Comparison of ENCODE assay signal across 8 mouse cellular contexts in the genomic region with DNA sequence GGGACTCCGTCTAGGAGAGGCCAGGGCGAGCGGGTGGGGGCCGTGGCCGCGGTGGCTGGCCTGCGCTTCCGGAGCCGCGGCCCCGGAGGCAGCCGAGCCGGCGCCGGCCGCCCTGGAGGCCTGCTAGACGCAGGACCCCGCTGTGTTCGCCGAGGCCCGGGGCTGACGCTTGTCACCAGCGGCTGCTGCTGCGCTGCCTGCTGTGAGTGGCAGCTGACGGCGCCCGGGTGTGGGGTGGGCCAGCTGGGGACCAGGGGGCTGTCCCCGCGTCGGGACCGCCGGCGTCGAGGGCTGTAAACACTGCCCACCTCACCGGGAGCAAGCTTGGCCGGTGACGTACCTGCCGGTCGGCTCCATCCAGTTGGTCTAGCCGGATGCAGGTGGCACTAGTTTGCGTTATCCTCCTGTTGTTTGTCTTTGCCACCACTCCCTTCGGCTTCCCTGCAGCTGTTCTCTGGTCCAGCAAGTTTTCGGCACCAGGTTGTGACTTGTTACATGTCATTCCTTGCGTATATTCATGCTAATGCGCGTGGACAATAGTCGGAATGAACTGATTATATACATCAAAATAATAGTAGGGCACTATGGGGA. TPM values are rescaled to one million over a fixed set of nuclear protein-coding genes. Genes with fewer than 3 reads are reported as not detected.
DNase-seq lines count a peak whose midpoint lies in the region; ATAC-seq and TF ChIP-seq lines count a peak whose summit lies in the region.

No protein-coding gene starts in this region.

- peak overlapping the region; percentile 76 for H3K4me3 ChIP-seq in cerebellum, adult 2 months (replicated peaks; ENCODE audit: insufficient read depth, low read depth, low read length)
- H3K4me3 ChIP-seq in liver, embryonic 16.5 days (ENCODE audit: low read depth, low read length) = peak overlapping the region; percentile 100
- peak overlapping the region; percentile 100 for H3K4me3 ChIP-seq in neural tube, embryonic 15.5 days (replicated peaks)

- no peak for TF ChIP-seq CTCF in cerebellum, adult 2 months (IDR thresholded peaks at IDR 0.05; ENCODE audit: borderline replicate concordance, insufficient read depth, low read depth, low read length)

- H3K4me2 ChIP-seq in liver, embryonic 16.5 days (ENCODE audit: low read depth, low read length) = peak overlapping the region; percentile 75
- H3K4me2 ChIP-seq in neural tube, embryonic 15.5 days = peak overlapping the region; percentile 68

- no peak for DNase-seq in cerebellum, adult 2 months
- no peak for DNase-seq in cerebellum, postnatal 36 days
- peak; percentile 81 for DNase-seq in 3134 (ENCODE audit: extremely low read depth, insufficient read length, low spot score)
- DNase-seq in brain, adult 2 months (ENCODE audit: low read depth, low spot score) = peak; percentile 53
- no peak for DNase-seq in layer of hippocampus, postnatal 25 days (ENCODE audit: extremely low spot score in 1 of 2, low spot score in 1 of 2)

- no peak for TF ChIP-seq POLR2A in cerebellum, adult 2 months (IDR thresholded peaks at IDR 0.05; ENCODE audit: borderline replicate concordance, insufficient read depth, low read length)

- H3K4me1 ChIP-seq in cerebellum, adult 2 months (ENCODE audit: control insufficient read depth, insufficient read depth, low read length) = peaks cover 4% of the 10 kb centered on the region
- H3K4me1 ChIP-seq in liver, embryonic 16.5 days (ENCODE audit: control insufficient read depth, low read depth, low read length) = peaks cover 18% of the 10 kb centered on the region
- H3K4me1 ChIP-seq in neural tube, embryonic 15.5 days = peaks cover 25% of the 10 kb centered on the region

- no peaks in the 10 kb centered on the region for H3K9me3 ChIP-seq in liver, embryonic 16.5 days (replicated peaks; ENCODE audit: control insufficient read depth, low read length)
- H3K9me3 ChIP-seq in neural tube, embryonic 15.5 days (replicated peaks) = no peaks in the 10 kb centered on the region

- H3K27ac ChIP-seq in cerebellum, adult 2 months (ENCODE audit: insufficient read depth, low read length) = peak overlapping the region; percentile 85
- H3K27ac ChIP-seq in liver, embryonic 16.5 days (ENCODE audit: low read length) = peak overlapping the region; percentile 96
- H3K27ac ChIP-seq in neural tube, embryonic 15.5 days (replicated peaks) = peak overlapping the region; percentile 99

- WGBS in cerebellum, adult 2 months = under 1% methylated on average over 46 of the region's 47 CpGs
- WGBS in liver, embryonic 16.5 days (ENCODE audit: insufficient replicate concordance) = under 1% methylated on average over 47 of the region's 47 CpGs
- WGBS in neural tube, embryonic 15.5 days = under 1% methylated on average over 40 of the region's 47 CpGs

- ATAC-seq in hematopoietic stem cell, adult 5-6 weeks (replicated peaks in 1 of 2; ENCODE audit: insufficient read depth in 1 of 2, low FRiP score in 2 of 2, low TSS enrichment in 1 of 2, low read depth in 1 of 2, poor library complexity in 2 of 2, severe bottlenecking in 2 of 2) = peak; percentile 50 to 56
- peak; percentile 62 for ATAC-seq in liver, embryonic 16.5 days (ENCODE audit: low read depth)
- ATAC-seq in neural tube, embryonic 15.5 days (ENCODE audit: low FRiP score) = peak; percentile 87

- no peaks in the 10 kb centered on the region for H3K36me3 ChIP-seq in liver, embryonic 16.5 days (ENCODE audit: control insufficient read depth, insufficient read depth)
- no peaks in the 10 kb centered on the region for H3K36me3 ChIP-seq in neural tube, embryonic 15.5 days

- no peaks in the 10 kb centered on the region for H3K27me3 ChIP-seq in cerebellum, adult 2 months (ENCODE audit: control insufficient read depth, insufficient read depth, low read length)
- no peaks in the 10 kb centered on the region for H3K27me3 ChIP-seq in liver, embryonic 16.5 days (ENCODE audit: control insufficient read depth, insufficient read depth, low read depth, low read length)
- H3K27me3 ChIP-seq in neural tube, embryonic 15.5 days (replicated peaks) = no peaks in the 10 kb centered on the region

- H3K9ac ChIP-seq in liver, embryonic 16.5 days (ENCODE audit: low read depth, low read length) = peak overlapping the region; percentile 100
- peak overlapping the region; percentile 99 for H3K9ac ChIP-seq in neural tube, embryonic 15.5 days (replicated peaks)

RNA-seq across cellular contexts. Expression of a gene that starts 0.5 kb away (rescaled TPM):
- 48.0 and 48.8 TPM in 2 replicates for polyA plus RNA-seq in cerebellum, adult 2 months (2012; rRNA removed)
- 45.7 and 68.9 TPM in 2 replicates for total RNA-seq in hematopoietic stem cell, adult 5-6 weeks (2017)
- 39.5 and 39.8 TPM in 2 replicates for polyA plus RNA-seq in liver, embryonic 16.5 days (2015; fragmentation: Nextera tagmentation; extraction: Ambion mirVana)
- 168 and 169 TPM in 2 replicates for polyA plus RNA-seq in neural tube, embryonic 15.5 days (2015; fragmentation: Nextera tagmentation; extraction: Ambion mirVana)
- total RNA-seq in layer of hippocampus, postnatal 25 days (2021) = 10 to 100 TPM; 57.1 to 57.5 TPM

RNA-seq across cellular contexts. Expression of a gene that starts 43.5 kb away (rescaled TPM):
- 116 and 118 TPM in 2 replicates for polyA plus RNA-seq in cerebellum, adult 2 months (2012; rRNA removed)
- total RNA-seq in hematopoietic stem cell, adult 5-6 weeks (2017) = 292 and 520 TPM in 2 replicates
- 236 and 253 TPM in 2 replicates for polyA plus RNA-seq in liver, embryonic 16.5 days (2015; fragmentation: Nextera tagmentation; extraction: Ambion mirVana)
- polyA plus RNA-seq in neural tube, embryonic 15.5 days (2015; fragmentation: Nextera tagmentation; extraction: Ambion mirVana) = 280 and 346 TPM in 2 replicates
- 100 to 1,000 TPM; 166 to 180 TPM for total RNA-seq in layer of hippocampus, postnatal 25 days (2021)

RNA-seq across cellular contexts. Expression of a gene that starts 43.6 kb away (rescaled TPM):
- polyA plus RNA-seq in cerebellum, adult 2 months (2012; rRNA removed) = 156 and 173 TPM in 2 replicates
- 293 and 376 TPM in 2 replicates for total RNA-seq in hematopoietic stem cell, adult 5-6 weeks (2017)
- 269 and 326 TPM in 2 replicates for polyA plus RNA-seq in liver, embryonic 16.5 days (2015; fragmentation: Nextera tagmentation; extraction: Ambion mirVana)
- polyA plus RNA-seq in neural tube, embryonic 15.5 days (2015; fragmentation: Nextera tagmentation; extraction: Ambion mirVana) = 253 and 287 TPM in 2 replicates
- 10 to 100 TPM; 94.6 to 99.5 TPM for total RNA-seq in layer of hippocampus, postnatal 25 days (2021)

Comparison
In these comparisons a context has a peak if more than half of its experiments do, and no peak if none do; other contexts are left out.
1. DNase-seq: peak in 3134 (single experiment) and brain, adult 2 months (single experiment); none in cerebellum, adult 2 months (0 of 2), cerebellum, postnatal 36 days (0 of 2) and layer of hippocampus, postnatal 25 days (0 of 2).
2. Peak in every context shown above with its lines, with median percentiles within 50 percentile points of each other: H3K27ac ChIP-seq, H3K4me3 ChIP-seq and ATAC-seq.